In the genomic region with DNA sequence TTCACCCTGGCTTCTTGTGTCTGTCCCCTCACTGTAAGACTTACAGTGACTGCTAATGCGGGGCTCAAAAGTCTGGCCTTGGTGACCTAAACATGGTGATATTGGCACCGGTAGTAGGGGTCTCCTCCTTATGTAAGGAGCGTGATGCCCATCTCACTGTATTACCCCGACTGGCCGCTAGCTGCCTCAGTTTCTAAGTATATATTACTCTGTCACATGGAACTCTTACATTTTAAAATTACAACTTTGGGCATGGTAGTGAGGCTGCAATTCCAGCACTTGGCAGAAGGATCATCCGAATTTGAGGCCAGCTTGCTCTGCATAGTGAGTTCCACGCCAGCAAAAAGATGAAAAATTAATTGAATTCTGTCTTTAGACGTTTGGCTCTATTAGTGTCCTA, we compare ENCODE assay signal across 18 mouse cellular contexts. TPM values are rescaled to one million over a fixed set of nuclear protein-coding genes. Genes with fewer than 3 reads are reported as not detected.
DNase-seq lines count a peak whose midpoint lies in the region; ATAC-seq lines count a peak whose summit lies in the region.
"Had no signal": no experiment of that assay in that cellular context is flagged by ENCODE, and none has a peak within 500 bp of the region (broad histone marks: within the 10 kb centered on the region; RNA-seq: fewer than 3 reads in every experiment).

No protein-coding gene starts in this region.

- H3K27me3 ChIP-seq in hindbrain, embryonic 12.5 days, result no peaks in the 10 kb centered on the region; the same call in 1 of the 2 replicates
- H3K27me3 ChIP-seq in hindbrain, embryonic 14.5 days (ENCODE audit: control insufficient read depth, insufficient read depth, low read length), result no peaks in the 10 kb centered on the region
- H3K27me3 ChIP-seq in neural tube, embryonic 13.5 days, result peaks cover 10% of the 10 kb centered on the region; the same call in 1 of the 2 replicates
- no peaks in the 10 kb centered on the region for H3K27me3 ChIP-seq in neural tube, embryonic 15.5 days (replicated peaks)
- H3K27me3 ChIP-seq in midbrain, embryonic 14.5 days (ENCODE audit: control insufficient read depth, insufficient read depth, low read length), result no peaks in the 10 kb centered on the region

- peaks cover 6% of the 10 kb centered on the region; the same call in 1 of the 2 replicates for H3K4me1 ChIP-seq in hindbrain, embryonic 12.5 days
- H3K4me1 ChIP-seq in hindbrain, embryonic 14.5 days (replicated peaks; ENCODE audit: control insufficient read depth, insufficient read depth, low read length), result 0 out of 2 replicates have a peak, but pooled peaks cover 6% of the 10 kb centered on the region
- peaks cover 11% of the 10 kb centered on the region for H3K4me1 ChIP-seq in neural tube, embryonic 13.5 days (replicated peaks)
- H3K4me1 ChIP-seq in neural tube, embryonic 15.5 days, result peaks cover 10% of the 10 kb centered on the region
- H3K4me1 ChIP-seq in midbrain, embryonic 14.5 days (ENCODE audit: control insufficient read depth, insufficient read depth, low read length), result peaks cover 7% of the 10 kb centered on the region; the same call in 1 of the 2 replicates

- no peak for DNase-seq in hindbrain, embryonic 14.5 days (ENCODE audit: low spot score)
- no peak for DNase-seq in midbrain, embryonic 14.5 days
- DNase-seq in cerebellum, postnatal 4 days (ENCODE audit: low spot score in 2 of 2), result no peak
- no peak for DNase-seq in adrenal gland, postnatal 10 days

- H3K36me3 ChIP-seq in hindbrain, embryonic 12.5 days, result no peaks in the 10 kb centered on the region
- H3K36me3 ChIP-seq in hindbrain, embryonic 14.5 days (replicated peaks; ENCODE audit: control insufficient read depth, insufficient read depth), result no peaks in the 10 kb centered on the region
- no peaks in the 10 kb centered on the region for H3K36me3 ChIP-seq in neural tube, embryonic 13.5 days
- no peaks in the 10 kb centered on the region for H3K36me3 ChIP-seq in neural tube, embryonic 15.5 days
- no peaks in the 10 kb centered on the region for H3K36me3 ChIP-seq in midbrain, embryonic 14.5 days (ENCODE audit: control insufficient read depth, insufficient read depth, low read length)
- H3K36me3 ChIP-seq: embryonic facial prominence, embryonic 12.5 days; lung, embryonic 15.5 days had no signal

- no peak overlapping the region for H3K4me2 ChIP-seq in hindbrain, embryonic 12.5 days (replicated peaks)
- no peak overlapping the region for H3K4me2 ChIP-seq in hindbrain, embryonic 14.5 days (replicated peaks)
- no peak overlapping the region for H3K4me2 ChIP-seq in neural tube, embryonic 13.5 days
- H3K4me2 ChIP-seq in neural tube, embryonic 15.5 days, result no peak overlapping the region
- H3K4me2 ChIP-seq in midbrain, embryonic 14.5 days (ENCODE audit: low read length), result no peak overlapping the region
- H3K4me2 ChIP-seq: embryonic facial prominence, embryonic 12.5 days; lung, embryonic 15.5 days had no signal

- ATAC-seq in hindbrain, embryonic 12.5 days (ENCODE audit: low FRiP score), result 0 out of 2 replicates have a peak, but pooled peaks have one; percentile 33
- no peak; the same call in 1 of the 2 replicates for ATAC-seq in hindbrain, embryonic 14.5 days (ENCODE audit: low FRiP score)
- 0 out of 2 replicates have a peak, but pooled peaks have one; percentile 9 for ATAC-seq in neural tube, embryonic 13.5 days (ENCODE audit: low read depth)
- no peak for ATAC-seq in neural tube, embryonic 15.5 days (ENCODE audit: low FRiP score)
- ATAC-seq in midbrain, embryonic 14.5 days (ENCODE audit: low FRiP score, low TSS enrichment), result peak; percentile 5; the same call in 1 of the 2 replicates

- no peaks in the 10 kb centered on the region for H3K9me3 ChIP-seq in hindbrain, embryonic 12.5 days (replicated peaks)
- H3K9me3 ChIP-seq in hindbrain, embryonic 14.5 days (ENCODE audit: control insufficient read depth, low read length), result no peaks in the 10 kb centered on the region
- H3K9me3 ChIP-seq in neural tube, embryonic 13.5 days, result no peaks in the 10 kb centered on the region
- no peaks in the 10 kb centered on the region for H3K9me3 ChIP-seq in neural tube, embryonic 15.5 days (replicated peaks)
- H3K9me3 ChIP-seq in midbrain, embryonic 14.5 days (ENCODE audit: control insufficient read depth, low read length), result no peaks in the 10 kb centered on the region
- H3K9me3 ChIP-seq: embryonic facial prominence, embryonic 12.5 days; lung, embryonic 15.5 days had no signal

- H3K4me3 ChIP-seq in hindbrain, embryonic 12.5 days, result no peak overlapping the region
- no peak overlapping the region for H3K4me3 ChIP-seq in hindbrain, embryonic 14.5 days (replicated peaks; ENCODE audit: low read length)
- no peak overlapping the region for H3K4me3 ChIP-seq in neural tube, embryonic 13.5 days
- no peak overlapping the region for H3K4me3 ChIP-seq in neural tube, embryonic 15.5 days (replicated peaks)
- H3K4me3 ChIP-seq in midbrain, embryonic 14.5 days (replicated peaks; ENCODE audit: low read depth, low read length), result no peak overlapping the region
- H3K4me3 ChIP-seq: embryonic facial prominence, embryonic 12.5 days; erythroblast, embryonic 14.5 days; lung, embryonic 15.5 days had no signal

- H3K27ac ChIP-seq in hindbrain, embryonic 12.5 days, result no peak overlapping the region
- H3K27ac ChIP-seq in hindbrain, embryonic 14.5 days, result no peak overlapping the region
- no peak overlapping the region for H3K27ac ChIP-seq in neural tube, embryonic 13.5 days (replicated peaks)
- H3K27ac ChIP-seq in neural tube, embryonic 15.5 days (replicated peaks), result no peak overlapping the region
- no peak overlapping the region for H3K27ac ChIP-seq in midbrain, embryonic 14.5 days (replicated peaks; ENCODE audit: low read depth, low read length)
- H3K27ac ChIP-seq: embryonic facial prominence, embryonic 12.5 days; liver, embryonic 14.5 days; lung, embryonic 15.5 days had no signal

- H3K9ac ChIP-seq in hindbrain, embryonic 12.5 days, result no peak overlapping the region
- H3K9ac ChIP-seq in hindbrain, embryonic 14.5 days, result no peak overlapping the region
- no peak overlapping the region for H3K9ac ChIP-seq in neural tube, embryonic 13.5 days
- no peak overlapping the region for H3K9ac ChIP-seq in neural tube, embryonic 15.5 days (replicated peaks)
- H3K9ac ChIP-seq in midbrain, embryonic 14.5 days (replicated peaks; ENCODE audit: low read length), result no peak overlapping the region
- H3K9ac ChIP-seq: embryonic facial prominence, embryonic 12.5 days; liver, embryonic 14.5 days; lung, embryonic 15.5 days had no signal

- WGBS in hindbrain, embryonic 12.5 days, result 76% methylated on average over 8 of the region's 8 CpGs
- 77% methylated on average over 8 of the region's 8 CpGs for WGBS in hindbrain, embryonic 14.5 days
- WGBS in neural tube, embryonic 13.5 days, result 77% methylated on average over 8 of the region's 8 CpGs
- WGBS in neural tube, embryonic 15.5 days, result 76% methylated on average over 8 of the region's 8 CpGs
- WGBS in midbrain, embryonic 14.5 days, result 84% methylated on average over 8 of the region's 8 CpGs

RNA-seq across cellular contexts. Expression of gene Tmem192, which starts 6.0 kb away (rescaled TPM):
- polyA plus RNA-seq in hindbrain, embryonic 12.5 days (2016; fragmentation: Nextera tagmentation; extraction: Ambion mirVana), result 20.6 and 21.6 TPM in 2 replicates
- 31.4 and 34.1 TPM in 2 replicates for polyA plus RNA-seq in hindbrain, embryonic 14.5 days (2014; fragmentation: Nextera tagmentation; extraction: Ambion mirVana)
- polyA plus RNA-seq in neural tube, embryonic 13.5 days (2015; fragmentation: Nextera tagmentation; extraction: Ambion mirVana), result 28.8 and 29.0 TPM in 2 replicates
- polyA plus RNA-seq in neural tube, embryonic 15.5 days (2015; fragmentation: Nextera tagmentation; extraction: Ambion mirVana), result 36.4 and 37.9 TPM in 2 replicates
- 28.2 and 32.7 TPM in 2 replicates for polyA plus RNA-seq in midbrain, embryonic 14.5 days (2014; fragmentation: Nextera tagmentation; extraction: Ambion mirVana)
- 10 to 100 TPM; 33.5 TPM for total RNA-seq in adrenal gland, postnatal 10 days (2021)

RNA-seq across cellular contexts. Expression of gene Trim75, which starts 46.6 kb away (rescaled TPM):
- polyA plus RNA-seq in hindbrain, embryonic 12.5 days (2016; fragmentation: Nextera tagmentation; extraction: Ambion mirVana), result not detected in 2 replicates
- polyA plus RNA-seq in hindbrain, embryonic 14.5 days (2014; fragmentation: Nextera tagmentation; extraction: Ambion mirVana), result not detected in 2 replicates
- 0.11 TPM in 1 of 2 replicates, not detected in the other for polyA plus RNA-seq in neural tube, embryonic 13.5 days (2015; fragmentation: Nextera tagmentation; extraction: Ambion mirVana)
- polyA plus RNA-seq in neural tube, embryonic 15.5 days (2015; fragmentation: Nextera tagmentation; extraction: Ambion mirVana), result 0.10 and 0.15 TPM in 2 replicates
- polyA plus RNA-seq in midbrain, embryonic 14.5 days (2014; fragmentation: Nextera tagmentation; extraction: Ambion mirVana), result 0.08 and 0.18 TPM in 2 replicates
- not detected for total RNA-seq in adrenal gland, postnatal 10 days (2021)
- total RNA-seq: adrenal gland, adult 2 months; gastrocnemius, postnatal 36 days; heart, adult 8-10 months; layer of hippocampus, adult 18-20 months; left cerebral cortex, postnatal 25 days had no signal
- polyA plus RNA-seq: adrenal gland, adult 2 months; embryonic facial prominence, embryonic 12.5 days; erythroblast, embryonic 14.5 days; heart, postnatal 0 days; liver, embryonic 14.5 days; lung, embryonic 15.5 days; neural tube, embryonic 11.5 days had no signal

Comparison
In these comparisons a context has a peak if more than half of its experiments do, and no peak if none do; other contexts are left out.
1. ATAC-seq: peak in hindbrain, embryonic 12.5 days (single experiment), neural tube, embryonic 13.5 days (single experiment) and midbrain, embryonic 14.5 days (single experiment); none in hindbrain, embryonic 14.5 days (single experiment) and neural tube, embryonic 15.5 days (single experiment).